Mouse (Mus musculus) erythroid progenitor cell, adult 5-6 weeks (primary cell): Measurements from ENCODE around the gene Pax3. TPM values are rescaled to one million over a fixed set of nuclear protein-coding genes. Genes with fewer than 3 reads are reported as not detected.

Source experiments
- ATAC-seq: replicated peaks from 2 replicates; pipeline ENCODE4 v1.8.0; 2016; ENCODE audit warnings: moderate number of reproducible peaks, mild to moderate bottlenecking, moderate TSS enrichment, inconsistent platforms; ENCODE audit not compliant: poor library complexity, low FRiP score, severe bottlenecking
- total RNA-seq, 2 experiments: library from RNA; stranded (forward) in 1 of 2; stranded (reverse) in 1 of 2; fragments of 150-400 nt in 1 of 2; fragments of 186-747, 209-891 nt in 1 of 2; gene quantifications; 2 replicates each; pipeline versions ENCODE4 v1.2.3 to v1.2.4; 2015 to 2017; ENCODE audit warnings: low replicate concordance in 2 of 2

Gene Pax3
- total RNA-seq, 2 experiments from 2014 or later: not detected

- no peak for ATAC-seq
These were observed 3.3 kb upstream of the Pax3 start for GRCm38 (mm10) chr1:78200191-78200590.

- no peak for ATAC-seq
These were observed 2.3 kb upstream of the Pax3 start for GRCm38 (mm10) chr1:78199221-78199620.

GRCm38 (mm10) chr1:78198319-78198940 is 1.5 kb upstream of the Pax3 start:
- no peak for ATAC-seq

- ATAC-seq: no peak
These were observed 659 bp upstream of the Pax3 start for GRCm38 (mm10) chr1:78197351-78198234.

DNA sequence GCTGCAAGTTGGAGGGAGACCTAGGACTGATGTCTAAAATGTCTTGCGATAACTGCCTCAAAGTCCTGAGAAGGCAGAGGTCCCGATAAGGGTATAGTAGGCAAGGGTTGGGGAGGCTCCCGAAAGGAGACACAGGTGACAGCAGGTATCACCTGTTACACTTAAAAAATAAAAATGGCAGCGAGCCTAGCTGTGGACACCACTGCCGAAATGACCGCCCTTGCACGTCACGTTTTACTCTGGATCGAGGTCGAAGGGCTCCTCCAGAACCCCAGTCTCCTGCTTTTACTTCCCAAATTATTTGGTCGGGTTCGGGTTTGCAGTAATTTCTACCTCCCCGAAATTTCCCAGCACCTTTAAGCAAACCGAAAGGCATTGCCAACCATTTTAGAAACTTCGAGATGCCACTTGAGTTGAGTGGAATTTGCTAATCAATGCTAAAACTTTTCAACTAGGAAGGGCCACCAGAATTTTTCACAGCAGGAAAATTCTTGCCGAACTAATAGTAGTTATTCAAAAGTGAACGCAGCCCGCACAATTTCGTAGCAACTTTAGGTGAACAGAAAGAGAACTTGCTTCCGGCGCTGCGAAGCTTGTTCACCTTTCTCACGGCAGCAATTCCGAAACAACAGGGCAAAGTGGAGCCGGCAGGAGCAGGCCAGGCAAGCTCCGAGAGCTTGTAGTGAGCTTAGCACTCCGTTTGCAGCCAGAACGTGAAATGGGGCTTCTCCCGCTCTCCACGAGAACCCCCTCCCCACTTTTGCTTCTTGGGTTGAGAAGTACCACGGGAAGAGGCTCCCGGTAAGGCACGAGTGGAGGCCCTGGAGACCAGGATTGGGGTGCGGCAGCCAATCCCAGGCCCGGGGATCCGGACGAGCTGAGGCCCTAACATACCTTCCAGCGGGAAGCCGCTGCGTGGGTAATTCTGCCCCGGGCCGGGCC is 892 bp downstream of the Pax3 start:
- no peak for ATAC-seq

- ATAC-seq: no peak
These were observed 1.8 kb downstream of the Pax3 start for GRCm38 (mm10) chr1:78195145-78195544.

- ATAC-seq: no peak
These were observed 2.4 kb downstream of the Pax3 start for GRCm38 (mm10) chr1:78194381-78195047.

GRCm38 (mm10) chr1:78193465-78193991 is 3.4 kb downstream of the Pax3 start:
- no peak for ATAC-seq

- no peak for ATAC-seq
These were observed 4.0 kb downstream of the Pax3 start for GRCm38 (mm10) chr1:78192746-78193464.

- no peak for ATAC-seq
These were observed 4.7 kb downstream of the Pax3 start for GRCm38 (mm10) chr1:78192217-78192735.

- ATAC-seq: no peak
These were observed 5.2 kb downstream of the Pax3 start for GRCm38 (mm10) chr1:78191761-78192160.

DNA sequence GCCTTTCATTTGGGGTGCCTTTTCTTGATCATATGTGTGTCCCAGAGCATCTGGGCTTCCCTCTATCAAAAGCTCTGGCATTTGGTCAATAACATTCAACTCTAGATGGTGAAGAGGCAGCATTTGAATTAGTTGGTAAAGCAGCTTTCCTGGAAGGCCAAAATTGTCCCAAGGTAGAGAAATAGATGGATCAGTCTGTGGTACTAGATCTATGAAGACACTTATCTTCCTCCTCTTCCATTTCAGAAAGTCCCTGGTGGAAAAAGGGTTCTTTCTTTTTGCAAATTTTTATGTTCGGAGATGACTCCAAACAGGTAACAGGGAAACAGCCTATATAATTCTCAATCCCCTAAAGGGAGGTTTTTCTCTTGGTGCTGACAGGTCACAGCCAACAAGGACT is 5.6 kb downstream of the Pax3 start:
- no peak for ATAC-seq

DNA sequence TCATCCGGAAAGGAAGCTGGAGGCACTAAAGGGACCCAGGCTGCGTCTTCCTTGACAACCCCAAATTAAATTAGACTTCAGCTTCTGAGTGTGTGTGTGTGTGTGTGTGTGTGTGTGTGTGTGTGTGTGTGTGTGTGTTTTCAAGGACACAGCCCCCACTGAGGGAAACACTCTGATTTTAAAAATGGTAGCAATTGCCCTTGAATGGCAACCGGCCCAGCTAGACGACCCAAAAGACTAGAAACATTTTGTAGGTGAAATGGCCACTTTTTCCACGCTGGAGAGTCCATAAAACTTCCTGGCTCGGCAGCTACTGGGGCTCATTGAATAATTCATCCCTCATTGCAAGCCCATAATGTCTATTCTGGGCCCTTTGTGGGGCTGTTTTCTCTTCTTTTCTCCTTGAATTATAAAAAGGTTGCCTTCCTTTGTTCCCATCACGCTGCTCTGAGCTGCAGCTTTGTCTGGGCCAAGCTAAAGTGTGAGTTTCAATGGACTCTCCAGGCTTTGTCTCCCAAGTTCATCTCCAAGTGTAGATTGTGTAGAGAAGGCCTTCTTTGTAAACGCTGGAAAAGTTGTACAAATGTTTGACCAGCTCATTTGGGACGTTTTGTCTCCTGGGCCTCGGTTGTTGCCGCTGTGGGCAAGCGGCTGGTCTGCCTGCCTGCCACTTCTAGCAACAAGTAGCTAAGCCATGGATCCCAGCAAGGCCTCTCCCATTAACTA is 6.4 kb downstream of the Pax3 start:
- no peak for ATAC-seq

DNA sequence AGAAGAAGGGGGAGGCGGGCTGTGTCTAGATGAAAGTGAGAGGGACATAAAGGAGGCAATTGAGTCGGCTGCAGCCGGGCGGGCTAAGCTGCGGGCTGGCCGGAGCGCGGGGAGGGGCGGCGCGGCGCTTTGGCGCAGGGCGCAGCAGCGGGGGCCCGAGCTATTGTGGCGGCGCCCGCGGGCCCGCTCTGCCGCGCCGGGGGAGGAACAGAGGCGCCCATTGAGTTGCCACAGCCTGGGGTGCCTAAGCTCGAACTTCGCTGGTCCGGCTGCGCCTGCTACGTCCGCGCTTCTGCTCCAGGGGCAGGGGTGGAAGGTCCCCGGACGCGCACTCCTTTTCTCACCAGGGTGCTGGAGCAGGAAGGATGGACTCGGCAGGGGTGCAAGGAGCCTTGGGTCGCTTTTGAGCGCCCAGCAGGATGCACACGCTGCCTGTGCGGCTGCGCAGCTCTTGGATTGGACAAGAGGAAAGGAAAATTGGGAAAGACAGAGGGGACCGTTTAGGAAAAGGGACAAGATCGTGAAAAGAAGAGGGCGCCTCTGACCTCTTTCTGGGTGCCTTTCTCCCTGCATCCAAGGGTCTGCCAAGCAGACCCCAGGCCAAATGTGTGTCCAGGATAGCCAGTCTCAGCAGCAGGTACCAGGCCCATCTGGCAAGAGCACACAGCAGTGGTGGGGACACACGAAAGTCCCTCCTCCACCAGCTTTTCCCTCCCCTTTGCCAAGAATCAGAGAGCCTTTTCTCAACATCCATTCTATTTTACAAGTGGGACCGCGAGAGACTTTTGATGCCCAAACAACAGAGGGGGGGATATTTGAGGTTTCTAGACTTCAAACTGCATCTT is 7.2 kb downstream of the Pax3 start:
- no peak for ATAC-seq

GRCm38 (mm10) chr1:78189016-78189415 is 7.9 kb downstream of the Pax3 start:
- no peak for ATAC-seq

GRCm38 (mm10) chr1:78188299-78188698 is 8.6 kb downstream of the Pax3 start:
- ATAC-seq: no peak

- ATAC-seq: no peak
These were observed 9.2 kb downstream of the Pax3 start for GRCm38 (mm10) chr1:78187788-78188173.
